Mouse (Mus musculus) embryonic fibroblast, embryonic 13.5 days (primary cell): ENCODE data around the gene D630045J12Rik.

Experiments
- CTCF ChIP-seq: IDR thresholded peaks from 2 replicates; pipeline ENCODE4 v1.5.1; 2011; ENCODE audit warnings: mild to moderate bottlenecking, control low read depth, low read length, moderate library complexity, borderline replicate concordance; ENCODE audit not compliant: insufficient read depth
- POLR2A ChIP-seq: IDR thresholded peaks from 2 replicates; pipeline ENCODE4 v1.6.1; 2011; ENCODE audit warnings: low read depth, mild to moderate bottlenecking, control low read depth, low read length, moderate library complexity

DNA sequence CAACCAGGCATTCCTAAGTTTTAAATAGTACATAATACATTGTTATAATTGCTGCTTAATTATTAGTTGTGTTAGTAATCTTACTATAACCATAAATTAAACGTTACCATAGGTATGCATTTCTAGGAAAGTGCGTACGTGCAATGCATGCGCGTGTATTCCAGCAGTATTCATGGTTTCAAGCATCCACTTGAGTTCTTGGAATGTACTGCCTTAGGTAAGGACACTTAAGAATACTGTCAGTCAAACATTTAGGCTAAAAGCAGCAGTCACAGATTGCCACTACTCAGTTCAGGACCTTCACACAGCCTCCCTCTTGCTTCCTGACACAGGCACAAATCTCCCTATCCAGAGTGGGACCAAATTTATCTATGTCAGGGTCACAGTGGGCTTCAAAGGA lies 145.4 kb downstream of the D630045J12Rik start:
- TF ChIP-seq CTCF (no peak), POLR2A (no peak)
